Mouse (Mus musculus) gastrocnemius, postnatal 14 days (tissue): ENCODE results near the gene Mccc1. TPM values are rescaled to one million over a fixed set of nuclear protein-coding genes. Genes with fewer than 3 reads are reported as not detected.

Source experiments
- DNase-seq: peaks from one replicate; pipeline ENCODE4 v3.0.0; 2021; ENCODE audit warnings: mixed read lengths
- intact Hi-C: fragments of 180-260 bp; cut with DNase I; formaldehyde crosslinking; loops from one replicate; pipeline ENCODE4 v1.15.1; 2025; ENCODE audit warnings: low total_unique reads
- total RNA-seq, 2 experiments: library from RNA; stranded (reverse); gene quantifications; 2 replicates each; pipeline ENCODE4 v1.2.3; 2021

The Mccc1 gene
- total RNA-seq, 2 experiments from 2014 or later: 23.0 to 30.4 TPM

GRCm38 (mm10) chr3:35929406-35929805 lies 71.1 kb downstream of the Mccc1 start:
- no peak for DNase-seq
- intact Hi-C loops: no loop called here

- intact Hi-C loops: no loop called here
Observed at GRCm38 (mm10) chr3:35925852-35926251, 74.6 kb downstream of the Mccc1 start.

GRCm38 (mm10) chr3:35924007-35924406 lies 76.5 kb downstream of the Mccc1 start:
- no peak for DNase-seq
- intact Hi-C loops: no loop called here

More at GRCm38 (mm10) chr3:35925852-35926251, 74.6 kb downstream of the Mccc1 start:
- DNase-seq: no peak

GRCm38 (mm10) chr3:35923495-35923894 lies 77.0 kb downstream of the Mccc1 start:
- DNase-seq: no peak
- intact Hi-C loops: no loop called here

DNA sequence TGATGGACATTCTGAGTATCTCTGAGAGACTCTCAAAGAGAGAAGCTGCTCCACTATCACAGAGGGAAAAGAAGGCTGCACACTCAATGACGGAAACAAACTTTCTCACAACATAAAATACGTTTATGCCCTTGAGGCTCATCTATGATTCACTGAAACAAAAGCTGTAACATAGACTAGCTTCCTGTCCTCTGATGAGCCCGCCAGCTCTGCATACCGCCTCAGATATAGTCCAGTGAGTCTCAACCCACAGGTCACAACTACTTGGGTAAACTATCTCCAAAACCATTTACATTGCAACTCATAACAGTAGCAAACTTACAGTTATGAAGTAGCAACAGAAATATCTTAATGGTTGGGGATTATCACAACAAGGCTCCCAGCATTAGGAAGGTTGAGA lies 78.0 kb downstream of the Mccc1 start:
- no peak for DNase-seq
- intact Hi-C loops: no loop called here

DNA sequence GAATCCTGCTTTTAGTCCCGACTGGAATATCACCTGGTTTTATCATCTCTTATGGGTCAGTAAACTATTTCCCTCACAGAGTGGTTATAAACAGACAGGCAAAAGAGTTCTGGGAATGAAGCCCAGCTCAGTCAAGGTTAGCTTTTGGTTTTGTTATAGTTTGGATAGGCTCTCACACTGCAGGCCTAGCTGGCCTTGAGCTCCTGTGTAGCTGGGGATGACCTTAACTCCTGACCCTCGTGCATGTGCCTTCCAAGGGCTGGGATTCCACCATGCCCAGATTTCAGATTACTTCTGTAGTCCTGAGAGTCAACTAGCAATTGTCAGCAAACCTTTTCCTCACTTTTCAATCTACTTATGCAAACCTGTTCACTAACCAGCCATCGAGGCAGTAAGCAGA lies 82.2 kb downstream of the Mccc1 start:
- intact Hi-C loops: no loop called here
- no peak for DNase-seq

Other genes starting within 250 kb of the Mccc1 start
- gene Atp11b, start 246.6 kb downstream of the Mccc1 start, total RNA-seq: 10 to 100 TPM; 19.3 to 22.2 TPM
- gene Dcun1d1, start 63.2 kb downstream of the Mccc1 start, total RNA-seq: 10 to 100 TPM; 65.8 to 79.6 TPM
- not detected for gene Ccdc144b, start 52.9 kb upstream of the Mccc1 start, total RNA-seq
- gene Acad9, start 65.3 kb upstream of the Mccc1 start, total RNA-seq: 10 to 100 TPM; 19.2 to 27.3 TPM
- gene D3Ertd254e, start 150.3 kb upstream of the Mccc1 start, total RNA-seq: 1 to 10 TPM; 2.8 to 3.1 TPM
- gene Qrfpr, start 221.6 kb upstream of the Mccc1 start, total RNA-seq: not detected